Mouse (Mus musculus) left cerebral cortex, adult 18-20 months (tissue): ENCODE results near the gene E330009J07Rik. TPM values are rescaled to one million over a fixed set of nuclear protein-coding genes. Genes with fewer than 3 reads are reported as not detected.
A peak's percentile ranks its signal among the peaks of the same experiment; 100 is the strongest.

ENCODE experiments used
- DNase-seq, 2 experiments: peaks; one replicate each; pipeline ENCODE4 v3.0.0; 2021 to 2022; ENCODE audit warnings: low spot score in 2 of 2, mixed read lengths in 1 of 2
- total RNA-seq, 2 experiments: library from RNA; stranded (reverse); gene quantifications; 2 replicates each; pipeline ENCODE4 v1.2.3; 2021

The E330009J07Rik gene
- total RNA-seq, 2 experiments from 2014 or later = 60.6 to 72.1 TPM

GRCm38 (mm10) chr6:40430878-40431277 is 5.1 kb downstream of the E330009J07Rik start:
- peak; percentile 48 to 50 for DNase-seq

DNA sequence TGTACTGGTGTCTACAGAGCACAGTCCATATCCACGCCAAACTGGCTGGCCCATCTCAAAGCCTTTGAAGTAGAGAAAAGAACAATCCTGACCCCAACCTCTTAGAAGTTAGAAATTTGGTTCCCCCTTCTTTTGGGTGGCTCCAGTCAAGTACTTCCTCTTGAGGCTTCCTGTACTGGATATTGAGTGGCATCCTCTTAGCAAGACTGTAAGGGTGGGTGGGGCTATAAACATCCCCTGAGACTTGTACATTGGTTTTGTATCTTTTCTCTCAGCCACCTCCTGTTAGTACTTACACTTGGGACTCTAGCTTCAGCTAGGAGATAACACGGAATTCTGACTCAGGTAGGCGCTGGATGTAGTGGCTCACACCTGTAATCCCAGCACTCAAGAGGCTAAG is 5.7 kb downstream of the E330009J07Rik start:
- DNase-seq = no peak

DNA sequence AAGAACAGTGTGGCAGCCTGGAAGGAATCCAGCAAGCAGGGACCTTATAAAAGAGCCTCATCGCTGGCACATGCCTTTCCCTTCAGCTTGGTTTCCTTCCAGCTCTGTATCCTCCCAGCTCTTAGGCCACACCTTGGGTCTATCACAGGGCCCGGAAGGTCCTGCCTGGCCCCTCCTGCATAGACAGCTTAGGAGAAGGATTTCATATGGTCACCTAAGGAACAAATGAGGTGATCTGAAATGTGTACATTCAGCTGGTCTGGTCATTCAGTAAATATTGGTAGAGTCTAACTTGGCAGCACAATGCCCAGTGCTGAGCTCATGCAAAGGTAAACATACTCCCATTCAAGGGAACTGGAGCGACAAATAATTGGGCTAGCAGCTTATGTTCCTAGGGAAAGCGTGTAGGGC is 6.4 kb downstream of the E330009J07Rik start:
- DNase-seq = no peak

GRCm38 (mm10) chr6:40428696-40429095 is 7.2 kb downstream of the E330009J07Rik start:
- no peak for DNase-seq

- DNase-seq = no peak
These were observed 8.5 kb downstream of the E330009J07Rik start for GRCm38 (mm10) chr6:40427441-40427840.

- peak; percentile 50 to 72 for DNase-seq
These were observed 12.2 kb downstream of the E330009J07Rik start for GRCm38 (mm10) chr6:40423774-40424173.

- DNase-seq = no peak
These were observed 12.9 kb downstream of the E330009J07Rik start for GRCm38 (mm10) chr6:40423013-40423412.

- no peak for DNase-seq
These were observed 14.8 kb downstream of the E330009J07Rik start for GRCm38 (mm10) chr6:40421099-40421498.

DNA sequence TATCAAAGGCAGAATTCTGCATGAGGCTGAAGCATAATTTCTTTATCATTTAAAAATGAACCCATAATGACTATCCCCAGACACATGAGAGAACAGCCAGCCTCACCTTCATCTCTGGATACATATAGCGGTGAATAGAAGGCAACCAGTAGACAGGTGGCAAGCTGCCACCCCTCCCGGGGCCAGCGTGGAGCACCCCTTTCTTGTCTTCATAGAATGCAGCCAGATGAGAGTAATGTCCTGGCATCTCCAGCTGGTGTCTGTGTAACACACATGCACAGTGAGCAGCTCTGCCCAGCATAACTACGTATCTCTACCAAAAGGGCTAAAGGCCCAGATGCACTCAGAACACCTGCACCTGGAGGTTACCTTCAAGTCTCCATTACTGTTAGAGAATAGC is 17.5 kb downstream of the E330009J07Rik start:
- DNase-seq = no peak

GRCm38 (mm10) chr6:40415799-40416198 is 20.1 kb downstream of the E330009J07Rik start:
- no peak for DNase-seq

DNA sequence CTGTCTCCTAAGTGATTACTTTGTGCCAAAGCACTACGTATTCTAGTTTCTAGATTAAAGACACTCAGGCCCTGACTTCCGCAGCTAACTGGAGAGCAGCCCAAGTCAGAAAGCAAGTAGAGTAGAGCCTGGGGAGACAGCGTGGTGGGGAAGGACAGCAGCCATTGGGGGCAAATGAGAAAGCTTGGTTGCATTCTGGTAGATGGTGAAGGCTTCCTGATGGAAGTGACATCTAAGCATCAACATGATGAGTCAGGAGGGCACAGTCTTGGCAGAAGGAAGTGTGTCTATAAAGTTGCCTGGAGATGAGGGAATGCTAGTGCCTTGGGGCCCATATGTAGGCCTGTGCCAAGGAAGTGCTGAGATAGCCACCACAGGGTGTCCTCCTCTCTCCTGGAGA is 22.4 kb downstream of the E330009J07Rik start:
- DNase-seq = no peak

- DNase-seq = no peak
These were observed 22.9 kb downstream of the E330009J07Rik start for GRCm38 (mm10) chr6:40413046-40413445.

DNA sequence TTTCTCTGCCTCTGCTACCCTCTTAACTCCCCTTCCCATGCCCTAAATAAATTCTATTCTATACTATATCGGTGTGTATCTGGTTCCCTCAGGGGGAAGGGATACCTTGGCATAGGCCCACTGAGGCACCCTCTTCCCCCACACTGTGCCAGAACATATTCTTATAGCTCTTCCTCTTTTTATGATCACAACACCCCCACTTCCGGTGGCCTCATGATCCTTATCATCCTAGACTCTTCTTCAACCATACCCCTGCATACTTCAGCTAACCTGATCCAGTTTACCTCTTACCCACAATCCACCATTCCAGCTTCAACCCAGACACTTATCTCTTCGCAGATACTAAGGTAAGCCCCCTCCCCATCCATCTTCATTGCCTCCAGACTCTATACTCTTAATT is 24.9 kb downstream of the E330009J07Rik start:
- no peak for DNase-seq

- DNase-seq = no peak
These were observed 32.2 kb downstream of the E330009J07Rik start for GRCm38 (mm10) chr6:40403640-40404285.

- no peak for DNase-seq
These were observed 33.9 kb downstream of the E330009J07Rik start for GRCm38 (mm10) chr6:40402031-40402430.

DNA sequence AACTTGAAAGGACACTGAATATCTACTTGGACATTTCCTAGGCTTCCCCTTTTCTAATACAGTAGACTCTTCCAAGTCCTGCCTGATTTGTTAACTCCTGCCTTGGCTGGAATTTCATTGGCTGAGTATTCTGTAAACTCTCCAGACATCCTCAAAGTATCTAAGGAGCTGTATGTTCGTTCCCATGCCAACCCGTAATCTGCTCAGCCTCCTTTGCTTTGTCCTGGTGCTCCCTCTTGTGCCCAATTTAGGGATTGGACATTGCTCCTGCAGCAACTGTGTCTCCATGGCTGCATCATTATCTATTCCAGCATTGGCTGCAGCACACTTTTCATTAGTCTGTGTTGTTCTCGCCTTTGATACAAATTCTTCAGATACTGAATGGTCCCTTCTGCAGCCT is 42.7 kb downstream of the E330009J07Rik start:
- DNase-seq = peak; percentile 88 to 91

GRCm38 (mm10) chr6:40390975-40391374 is 45.0 kb downstream of the E330009J07Rik start:
- no peak for DNase-seq

- DNase-seq = no peak
These were observed 47.3 kb downstream of the E330009J07Rik start for GRCm38 (mm10) chr6:40388660-40389059.

- DNase-seq = no peak
These were observed 50.3 kb downstream of the E330009J07Rik start for GRCm38 (mm10) chr6:40385682-40386081.

DNA sequence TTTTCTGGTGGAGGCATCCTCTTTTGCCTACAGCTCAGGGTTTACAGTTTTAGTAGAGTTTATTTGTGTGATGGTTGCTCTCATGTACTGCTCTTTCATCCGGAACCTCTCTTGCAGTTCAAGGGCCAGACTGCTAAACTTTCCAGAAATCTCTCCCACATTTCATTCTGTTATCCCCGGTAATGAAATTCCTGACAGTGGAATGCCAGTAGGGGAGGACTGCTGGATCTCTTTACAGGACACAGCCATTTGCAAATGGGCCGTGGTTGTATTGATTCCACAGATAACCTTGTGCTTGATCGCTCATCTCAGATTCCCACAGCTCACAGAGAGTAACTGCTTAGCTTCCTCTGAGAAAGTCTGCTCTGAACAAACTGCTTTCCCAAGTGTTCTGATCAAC is 54.0 kb downstream of the E330009J07Rik start:
- no peak for DNase-seq

- no peak for DNase-seq
These were observed 55.8 kb downstream of the E330009J07Rik start for GRCm38 (mm10) chr6:40380181-40380580.

- no peak for DNase-seq
These were observed 64.9 kb downstream of the E330009J07Rik start for GRCm38 (mm10) chr6:40371031-40371430.

GRCm38 (mm10) chr6:40353360-40353759 is 82.6 kb downstream of the E330009J07Rik start:
- DNase-seq = no peak
